Mouse (Mus musculus): Measurements from ENCODE around the gene Mki67.

The Mki67 gene

GRCm38 (mm10) chr7:135715642-135716444 lies at the start of gene Mki67:
Gene Mki67, minus strand, starts transcription at chr7:135716361.
- no peak for DNase-seq (ENCODE audit: low read depth, low spot score)

GRCm38 (mm10) chr7:135763311-135763710 lies 47.1 kb upstream of the Mki67 start:
- no peak for DNase-seq (ENCODE audit: low read depth, low spot score)

GRCm38 (mm10) chr7:135758754-135759510 lies 42.8 kb upstream of the Mki67 start:
- peak; percentile 15 for DNase-seq (ENCODE audit: low read depth, low spot score)

- no peak for DNase-seq (ENCODE audit: low read depth, low spot score)
Observed at GRCm38 (mm10) chr7:135758171-135758570, 42.0 kb upstream of the Mki67 start.

DNA sequence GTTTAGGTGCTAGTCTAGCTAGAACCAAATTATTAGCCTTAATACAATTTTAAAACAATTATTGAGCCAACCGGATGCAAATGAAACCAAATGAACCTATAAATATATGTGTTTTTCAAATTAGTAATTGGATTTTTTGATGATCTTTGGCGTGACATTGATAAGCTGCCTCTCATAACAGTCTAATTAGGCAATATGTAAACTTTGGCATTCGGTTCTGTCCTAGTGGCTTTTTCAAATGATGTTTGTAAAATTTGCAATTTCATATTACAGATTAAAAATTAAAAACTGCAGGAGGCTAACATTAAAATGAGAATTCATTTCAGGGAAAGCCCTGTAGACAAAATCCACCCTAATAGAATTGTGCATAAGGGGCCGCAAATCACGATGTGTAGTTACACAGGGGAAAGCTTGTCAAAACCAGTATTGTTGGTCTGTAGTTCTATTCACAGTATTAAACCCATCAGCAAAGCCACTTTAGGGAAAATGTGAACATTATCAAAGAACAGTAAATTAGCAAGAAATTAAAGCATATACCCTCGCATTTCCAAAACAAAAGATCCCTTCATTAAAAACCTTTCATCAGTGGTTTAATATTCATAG lies 40.9 kb upstream of the Mki67 start:
- DNase-seq (ENCODE audit: low read depth, low spot score): no peak

DNA sequence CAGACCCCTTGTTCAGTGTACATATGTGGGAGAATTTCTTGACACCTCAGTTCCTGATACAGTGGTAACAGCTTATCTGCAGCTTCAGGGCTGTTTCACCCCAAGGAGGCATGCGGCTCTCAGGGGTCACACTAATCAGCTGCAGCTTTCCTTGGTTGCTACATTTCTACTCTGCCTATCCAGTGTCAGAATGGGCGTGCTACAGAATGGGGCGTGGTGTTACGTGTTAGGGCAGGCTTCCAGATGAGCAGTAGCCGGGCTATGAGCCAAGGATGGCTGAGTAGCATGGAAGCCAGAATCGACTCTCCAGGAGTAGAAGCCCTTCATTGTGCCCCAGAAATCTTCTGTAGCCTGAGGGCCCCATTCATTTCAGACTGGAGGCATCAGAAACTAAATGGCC lies 32.8 kb upstream of the Mki67 start:
- peak; percentile 49 for DNase-seq (ENCODE audit: low read depth, low spot score)

DNA sequence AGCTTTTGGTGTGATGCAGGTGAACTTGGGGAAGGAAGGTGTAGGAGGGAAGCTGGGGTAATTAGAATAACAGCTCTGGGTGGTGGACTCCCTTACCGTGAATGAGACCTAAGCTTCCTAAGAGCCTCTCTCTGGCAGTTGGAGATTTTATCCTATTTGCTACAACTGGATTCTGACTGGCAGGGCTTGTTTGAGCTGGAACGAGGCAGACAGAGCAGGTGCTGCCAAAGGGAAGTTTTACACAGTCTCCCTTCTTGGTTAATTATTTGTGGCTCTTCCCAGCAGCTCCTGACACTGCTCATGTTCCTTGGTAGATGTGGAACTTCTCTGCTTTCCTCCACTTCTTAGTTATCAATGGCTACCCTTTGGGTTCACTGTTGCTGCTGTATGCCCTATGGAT lies 30.9 kb upstream of the Mki67 start:
- DNase-seq (ENCODE audit: low read depth, low spot score): no peak

DNA sequence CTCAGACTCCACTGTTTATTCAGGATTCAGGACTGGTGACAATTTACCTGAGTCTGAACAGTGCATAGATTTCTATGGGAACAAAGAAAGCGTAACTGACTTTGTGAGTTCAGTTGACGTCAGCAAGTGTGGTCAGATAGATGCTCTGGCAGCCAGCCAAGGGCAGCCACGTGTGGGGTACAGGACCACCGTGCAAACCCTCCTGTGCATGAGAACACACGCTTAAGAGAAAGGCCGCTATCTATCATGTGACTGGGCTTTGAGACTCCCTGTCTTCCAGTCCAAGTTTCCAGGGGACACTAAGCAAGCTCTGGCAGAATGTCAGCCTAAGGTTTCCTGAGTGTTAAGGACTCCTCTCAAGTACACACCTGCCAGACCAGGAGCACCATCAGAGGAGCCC lies 30.4 kb upstream of the Mki67 start:
- no peak for DNase-seq (ENCODE audit: low read depth, low spot score)

DNA sequence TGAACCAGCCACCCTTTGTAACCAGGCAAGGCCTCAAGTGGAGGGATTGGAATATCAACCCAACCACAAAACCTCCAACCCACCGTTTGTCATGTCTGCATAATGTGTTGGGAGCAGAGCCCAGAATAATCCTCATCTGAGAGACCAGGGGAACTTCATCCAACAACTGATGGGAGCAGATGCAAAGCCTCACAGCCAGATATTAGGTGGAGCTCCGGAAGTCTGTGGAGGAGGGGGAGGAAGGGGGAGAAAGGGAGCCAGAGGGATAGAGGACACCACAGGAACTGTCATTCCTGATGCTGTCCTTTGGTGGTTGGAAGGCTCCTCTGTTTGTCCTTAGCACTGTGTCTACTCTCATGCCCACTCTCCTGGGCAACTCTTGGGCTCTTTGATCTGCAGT lies 28.9 kb upstream of the Mki67 start:
- DNase-seq (ENCODE audit: low read depth, low spot score): peak; percentile 9

DNA sequence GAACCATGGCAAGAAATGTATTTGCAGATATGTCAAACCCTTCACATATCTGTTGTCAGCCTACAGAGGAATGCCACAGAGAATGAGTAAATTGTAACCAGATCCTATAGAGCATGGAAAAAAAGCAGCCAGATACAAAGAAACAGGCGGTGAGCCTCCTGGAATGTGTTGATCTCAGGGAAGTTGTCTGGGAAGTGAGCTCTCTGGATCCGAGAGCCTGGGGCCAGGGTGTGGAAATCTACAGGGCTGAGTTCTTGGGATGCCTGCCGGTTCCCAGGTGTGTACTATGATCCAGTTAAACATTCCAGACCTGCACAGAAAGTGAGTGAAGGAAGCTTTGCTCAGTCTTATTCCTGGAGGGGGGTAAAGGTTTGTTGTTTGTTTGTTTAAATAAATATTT lies 24.3 kb upstream of the Mki67 start:
- DNase-seq (ENCODE audit: low read depth, low spot score): no peak

DNA sequence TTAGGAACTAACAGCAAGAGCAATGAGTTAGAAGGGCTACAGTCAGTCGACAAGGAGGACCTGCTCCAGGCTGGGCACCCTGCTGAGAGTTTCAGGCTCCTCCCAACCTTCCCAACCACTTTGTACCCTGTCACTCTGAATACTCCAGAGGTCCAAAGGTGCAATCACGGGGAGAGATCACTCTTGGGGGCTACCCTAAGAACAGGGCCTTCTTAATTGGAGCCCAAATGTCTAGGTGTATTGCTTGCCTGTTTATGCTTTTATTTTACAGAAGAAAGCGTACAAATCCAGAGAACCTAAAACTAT lies 20.4 kb upstream of the Mki67 start:
- no peak for DNase-seq (ENCODE audit: low read depth, low spot score)

GRCm38 (mm10) chr7:135735691-135736580 lies 19.8 kb upstream of the Mki67 start:
- peak; percentile 72 for DNase-seq (ENCODE audit: low read depth, low spot score)

- no peak for DNase-seq (ENCODE audit: low read depth, low spot score)
Observed at GRCm38 (mm10) chr7:135734911-135735646, 18.9 kb upstream of the Mki67 start.

DNA sequence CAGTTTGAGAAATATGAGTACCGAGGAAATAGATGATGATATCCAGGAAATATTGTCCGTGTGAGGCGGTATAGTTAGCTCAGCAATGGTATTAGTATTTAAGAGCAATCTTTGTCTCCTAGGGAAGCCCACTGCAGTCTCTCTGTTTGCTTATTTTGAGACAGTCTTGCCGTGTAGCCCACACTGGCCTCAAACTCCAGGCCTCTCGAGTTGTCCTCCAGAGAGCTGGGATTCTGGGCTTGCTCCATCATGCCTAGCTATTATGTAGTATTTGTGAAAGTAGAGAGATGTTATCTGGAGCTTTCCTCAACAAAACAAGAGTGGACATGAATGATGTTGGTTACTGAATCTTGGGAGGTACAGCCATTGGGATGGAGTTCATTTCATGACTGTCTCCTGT lies 18.2 kb upstream of the Mki67 start:
- DNase-seq (ENCODE audit: low read depth, low spot score): no peak

GRCm38 (mm10) chr7:135728038-135728437 lies 11.9 kb upstream of the Mki67 start:
- DNase-seq (ENCODE audit: low read depth, low spot score): no peak

DNA sequence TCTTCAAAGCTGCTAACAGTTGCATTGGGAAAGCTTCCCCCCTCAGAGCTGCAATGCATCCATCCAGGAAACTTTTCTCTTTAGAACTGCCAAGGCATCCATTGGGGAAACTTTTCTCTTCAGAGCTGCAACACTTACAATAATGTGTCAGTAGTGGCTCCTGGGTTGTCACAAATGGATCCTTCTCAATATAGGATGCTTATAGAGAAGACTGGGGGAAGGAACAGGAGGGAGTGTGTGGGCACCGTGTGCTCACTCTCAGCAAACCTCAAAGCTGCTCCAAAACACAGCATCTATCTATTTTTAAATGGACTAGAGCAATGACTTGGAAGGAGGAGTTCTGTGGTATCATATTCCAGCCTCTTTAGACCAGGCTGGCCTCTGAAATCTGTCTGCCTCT lies 10.5 kb upstream of the Mki67 start:
- no peak for DNase-seq (ENCODE audit: low read depth, low spot score)

GRCm38 (mm10) chr7:135723672-135724341 lies 7.6 kb upstream of the Mki67 start:
- no peak for DNase-seq (ENCODE audit: low read depth, low spot score)

- DNase-seq (ENCODE audit: low read depth, low spot score): no peak
Observed at GRCm38 (mm10) chr7:135722011-135722838, 6.1 kb upstream of the Mki67 start.

- DNase-seq (ENCODE audit: low read depth, low spot score): no peak
Observed at GRCm38 (mm10) chr7:135721436-135721992, 5.4 kb upstream of the Mki67 start.

Measured in skeletal muscle tissue, adult 2 months (tissue).